8 mouse cellular contexts compared by ENCODE assay signal in the genomic region with DNA sequence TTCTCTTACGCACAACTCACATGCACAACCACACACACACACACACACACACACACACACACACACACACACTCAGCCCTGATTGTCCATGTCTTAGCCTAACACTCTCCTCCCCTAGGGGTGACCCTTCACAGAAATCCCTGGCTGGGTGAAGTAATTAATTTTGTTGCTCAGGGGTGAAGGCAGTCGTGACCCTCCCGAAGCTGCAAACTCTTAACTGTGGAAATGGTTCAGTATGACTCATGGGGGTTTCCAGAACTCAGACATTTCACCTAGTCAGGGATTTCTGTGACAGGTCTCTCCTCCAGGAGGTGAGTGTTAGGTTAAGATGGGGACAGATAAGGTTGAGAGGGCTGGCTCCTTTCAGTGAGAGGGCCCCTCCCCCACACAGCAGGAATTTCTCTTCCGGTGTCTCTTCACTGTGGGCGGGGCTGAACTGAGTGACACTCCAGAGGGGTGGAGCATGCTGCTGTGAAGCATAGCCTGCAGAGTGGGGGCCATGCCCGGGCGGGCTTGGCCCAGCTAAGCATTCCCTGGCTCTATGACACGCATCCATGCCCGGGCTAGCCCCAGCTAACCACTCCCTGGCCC. TPM values are rescaled to one million over a fixed set of nuclear protein-coding genes. Genes with fewer than 3 reads are reported as not detected.
DNase-seq lines count a peak whose midpoint lies in the region; ATAC-seq lines count a peak whose summit lies in the region.
"Had no signal": no experiment of that assay in that cellular context is flagged by ENCODE, and none has a peak within 500 bp of the region (broad histone marks: within the 10 kb centered on the region; RNA-seq: fewer than 3 reads in every experiment).

No protein-coding gene starts in this region.

- H3K4me2 ChIP-seq in forebrain, embryonic 12.5 days = no peak overlapping the region
- H3K4me2 ChIP-seq in limb, embryonic 11.5 days (ENCODE audit: low read depth, severe bottlenecking) = no peak overlapping the region
- no peak overlapping the region for H3K4me2 ChIP-seq in neural tube, embryonic 14.5 days (ENCODE audit: low read depth, low read length)
- H3K4me2 ChIP-seq: liver, embryonic 13.5 days had no signal

- H3K27me3 ChIP-seq in forebrain, embryonic 12.5 days = no peaks in the 10 kb centered on the region
- H3K27me3 ChIP-seq in limb, embryonic 11.5 days (ENCODE audit: control insufficient read depth, insufficient read depth, low read length) = no peaks in the 10 kb centered on the region
- no peaks in the 10 kb centered on the region for H3K27me3 ChIP-seq in neural tube, embryonic 14.5 days (ENCODE audit: control insufficient read depth, insufficient read depth, low read length)
- H3K27me3 ChIP-seq: liver, embryonic 13.5 days had no signal

- H3K4me1 ChIP-seq in forebrain, embryonic 12.5 days = 0 out of 2 replicates have a peak, but pooled peaks cover 5% of the 10 kb centered on the region
- H3K4me1 ChIP-seq in limb, embryonic 11.5 days (ENCODE audit: control insufficient read depth, insufficient read depth, low read length) = no peaks in the 10 kb centered on the region
- no peaks in the 10 kb centered on the region for H3K4me1 ChIP-seq in neural tube, embryonic 14.5 days (ENCODE audit: control insufficient read depth, insufficient read depth, low read length)

- H3K9ac ChIP-seq in forebrain, embryonic 12.5 days = no peak overlapping the region
- H3K9ac ChIP-seq in limb, embryonic 11.5 days (ENCODE audit: low read length) = no peak overlapping the region
- no peak overlapping the region for H3K9ac ChIP-seq in neural tube, embryonic 14.5 days (replicated peaks; ENCODE audit: low read depth, low read length)
- H3K9ac ChIP-seq: liver, embryonic 13.5 days had no signal

- H3K9me3 ChIP-seq in forebrain, embryonic 12.5 days = no peaks in the 10 kb centered on the region
- H3K9me3 ChIP-seq in limb, embryonic 11.5 days (ENCODE audit: control insufficient read depth, low read length) = no peaks in the 10 kb centered on the region
- no peaks in the 10 kb centered on the region for H3K9me3 ChIP-seq in neural tube, embryonic 14.5 days (ENCODE audit: control insufficient read depth, low read length)
- H3K9me3 ChIP-seq: liver, embryonic 13.5 days had no signal

- 50% methylated on average over 9 of the region's 9 CpGs for WGBS in forebrain, embryonic 12.5 days
- WGBS in limb, embryonic 11.5 days = 35% methylated on average over 9 of the region's 9 CpGs
- WGBS in neural tube, embryonic 14.5 days = 37% methylated on average over 9 of the region's 9 CpGs

- no peak overlapping the region for H3K4me3 ChIP-seq in forebrain, embryonic 12.5 days (replicated peaks)
- no peak overlapping the region for H3K4me3 ChIP-seq in limb, embryonic 11.5 days (ENCODE audit: low read depth, low read length)
- no peak overlapping the region for H3K4me3 ChIP-seq in neural tube, embryonic 14.5 days (ENCODE audit: low read depth, low read length)
- H3K4me3 ChIP-seq: liver, embryonic 13.5 days had no signal

- H3K36me3 ChIP-seq in forebrain, embryonic 12.5 days (replicated peaks) = no peaks in the 10 kb centered on the region
- H3K36me3 ChIP-seq in limb, embryonic 11.5 days (ENCODE audit: control insufficient read depth, insufficient read depth, low read length) = no peaks in the 10 kb centered on the region
- no peaks in the 10 kb centered on the region for H3K36me3 ChIP-seq in neural tube, embryonic 14.5 days (ENCODE audit: control insufficient read depth, insufficient read depth, low read length)
- H3K36me3 ChIP-seq: liver, embryonic 13.5 days had no signal

- DNase-seq in 3134 (ENCODE audit: extremely low read depth, insufficient read length, low spot score) (peak; percentile 22), A20 (ENCODE audit: low read depth, low spot score) (peak; percentile 49)
- DNase-seq in limb, embryonic 11.5 days (ENCODE audit: low spot score) = peak; percentile 32
- DNase-seq in cerebellum, postnatal 4 days (ENCODE audit: low spot score in 2 of 2) = no peak
- no peak for DNase-seq in cerebellum, postnatal 36 days
- DNase-seq: liver, embryonic 13.5 days had no signal

- no peak overlapping the region for H3K27ac ChIP-seq in forebrain, embryonic 12.5 days
- no peak overlapping the region for H3K27ac ChIP-seq in limb, embryonic 11.5 days (replicated peaks; ENCODE audit: low read depth, low read length)
- H3K27ac ChIP-seq in neural tube, embryonic 14.5 days (ENCODE audit: low read depth, low read length) = no peak overlapping the region
- H3K27ac ChIP-seq: liver, embryonic 13.5 days had no signal

- peak; percentile 44; the same call in 1 of the 2 replicates for ATAC-seq in forebrain, embryonic 12.5 days (ENCODE audit: low FRiP score)
- ATAC-seq in limb, embryonic 11.5 days (ENCODE audit: insufficient number of reproducible peaks, low FRiP score, low TSS enrichment, low read depth) = no peak
- ATAC-seq in neural tube, embryonic 14.5 days (ENCODE audit: low read depth) = peak; percentile 72

RNA-seq across cellular contexts. Expression of a gene that starts 30.0 kb away (rescaled TPM):
- 0.63 and 0.73 TPM in 2 replicates for polyA plus RNA-seq in forebrain, embryonic 12.5 days (2016; fragmentation: Nextera tagmentation; extraction: Ambion mirVana)
- polyA plus RNA-seq in limb, embryonic 11.5 days (2014; fragmentation: Nextera tagmentation; extraction: Ambion mirVana) = 1.2 and 1.3 TPM in 2 replicates
- polyA plus RNA-seq in neural tube, embryonic 14.5 days (2014; fragmentation: Nextera tagmentation; extraction: Ambion mirVana) = 0.83 and 1.1 TPM in 2 replicates

Comparison
In these comparisons a context has a peak if more than half of its experiments do, and no peak if none do; other contexts are left out.
1. DNase-seq: peak in 3134 (single experiment), A20 (single experiment) and limb, embryonic 11.5 days (single experiment); none in cerebellum, postnatal 4 days (0 of 2) and cerebellum, postnatal 36 days (0 of 2).